Mouse (Mus musculus) CD4-positive, CD25-positive, alpha-beta regulatory T cell, adult 2 months (primary cell): ENCODE measurements at regions not wholly inside any gene's neighbourhood (a gene's known extent, or its start where the extent isn't known, plus 50 kb on each side); places are given as distances from the start of the nearest gene placed in this dataset.

Experiments used
- DNase-seq: peaks from one replicate; pipeline ENCODE4 v3.0.0-alpha.2; 2012; ENCODE audit warnings: low read depth, low spot score

DNA sequence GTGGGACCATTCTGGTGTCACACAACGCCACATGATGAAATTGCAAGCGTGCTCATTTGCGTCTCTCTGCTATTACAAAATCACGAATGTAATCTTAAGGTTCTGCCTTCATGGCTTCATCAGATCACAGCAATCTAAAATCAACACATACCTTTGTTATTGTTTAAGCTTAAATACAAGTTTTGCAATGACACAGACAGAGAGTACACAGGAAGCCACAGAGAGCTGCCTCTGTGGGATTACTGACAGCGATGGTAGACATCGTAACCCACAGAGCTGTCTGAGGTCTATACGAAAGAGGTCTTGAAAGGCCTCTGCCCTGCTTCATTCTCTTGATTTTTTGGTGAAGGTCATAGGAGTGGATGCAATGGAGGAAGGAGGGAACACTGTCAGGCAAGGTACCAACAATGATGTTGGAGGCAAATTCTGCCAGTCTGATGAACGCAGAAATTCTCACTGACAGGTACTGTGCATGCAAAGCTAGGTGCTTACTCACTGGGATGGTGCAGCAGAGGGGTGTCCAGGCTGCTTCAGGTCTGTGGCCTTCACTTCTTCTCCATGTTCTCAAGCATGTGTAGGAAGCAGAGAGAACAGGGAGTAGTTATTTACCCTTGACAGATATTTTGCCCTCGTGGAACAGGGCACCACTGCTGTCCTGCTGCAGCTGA, 226.5 kb downstream of the Gm19410 start:
- peak; percentile 47 for DNase-seq

- no peak for DNase-seq
These were observed 230.9 kb downstream of the Gm19410 start for GRCm38 (mm10) chr8:35996330-35997077.

- no peak for DNase-seq
These were observed 234.0 kb downstream of the Gm19410 start for GRCm38 (mm10) chr8:35999584-35999983.

DNA sequence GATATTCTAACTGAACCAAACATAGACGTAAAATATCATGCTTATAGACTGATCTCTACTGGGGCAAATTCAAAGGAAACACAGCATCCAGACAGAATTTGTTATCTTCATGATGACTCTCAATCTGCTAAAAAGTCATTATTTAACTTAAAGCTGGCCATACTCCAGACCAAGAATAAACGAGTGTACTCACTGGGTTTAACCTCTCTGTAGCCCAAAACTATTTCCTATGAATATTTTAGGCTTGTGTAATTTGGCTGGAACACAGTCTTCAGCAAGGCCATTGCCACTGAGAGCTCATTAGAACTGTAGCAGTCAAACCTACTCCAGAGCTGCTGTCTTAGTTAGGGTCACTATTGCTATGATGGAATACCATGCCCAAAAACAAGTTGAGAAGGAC, 238.8 kb downstream of the Gm19410 start:
- no peak for DNase-seq

DNA sequence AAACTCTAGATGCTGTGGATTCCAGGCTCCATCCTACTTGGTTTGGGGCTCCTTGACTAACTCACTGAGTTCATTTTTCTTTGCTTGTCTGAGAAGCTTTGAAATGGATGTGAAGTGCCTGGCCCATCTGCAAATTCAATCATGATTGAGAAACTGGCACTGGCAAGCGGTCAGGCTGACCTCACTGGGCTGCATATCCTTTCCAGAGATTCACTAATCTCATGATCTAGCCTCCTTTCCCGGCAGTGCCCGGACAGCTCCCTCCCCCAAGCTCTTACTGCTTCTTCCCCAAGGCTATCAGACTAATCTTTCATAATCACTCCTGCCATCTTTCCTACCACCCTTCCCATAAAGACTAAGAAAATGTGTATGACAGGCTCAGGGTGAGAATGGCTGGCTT, 239.9 kb downstream of the Gm19410 start:
- DNase-seq: no peak

DNA sequence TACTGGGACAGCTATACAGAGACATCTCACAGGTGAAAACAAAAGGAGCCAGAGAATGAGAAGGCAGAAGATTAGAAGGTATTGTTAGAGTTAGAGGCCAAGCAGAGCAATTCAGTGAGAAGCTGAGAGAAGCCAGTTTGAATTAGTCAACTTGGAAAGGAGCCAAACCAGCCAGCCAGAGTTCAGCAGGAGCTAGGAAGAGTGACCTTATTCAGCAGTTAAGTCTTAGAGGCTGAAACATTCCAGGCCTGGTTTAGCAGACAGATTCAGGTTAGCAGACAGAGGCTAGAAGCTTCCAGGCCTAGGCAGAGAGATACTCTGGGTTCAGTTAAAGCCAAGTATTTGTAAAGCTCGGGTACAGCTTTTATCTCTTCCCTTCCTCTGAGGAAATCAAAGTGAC, 242.1 kb downstream of the Gm19410 start:
- DNase-seq: no peak

DNA sequence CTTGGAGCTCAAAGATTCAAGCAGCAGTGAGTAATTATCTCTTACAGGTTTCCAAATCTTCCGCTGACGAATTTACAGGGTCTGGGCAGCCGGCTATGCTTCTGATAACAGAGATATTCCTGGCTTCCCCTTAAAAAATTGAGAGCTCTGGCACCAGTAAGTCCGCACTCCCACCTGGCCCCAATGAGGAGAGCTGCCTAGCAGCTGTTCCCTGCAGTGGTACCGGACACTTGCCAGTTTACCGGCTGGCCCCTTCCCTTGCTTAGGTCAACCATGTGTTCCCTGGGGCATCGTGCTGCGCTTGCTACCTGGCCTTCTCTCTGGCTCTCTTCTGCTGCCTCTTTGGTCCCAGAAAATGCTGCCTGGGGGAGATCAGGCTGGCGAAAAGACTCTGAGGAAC, 244.0 kb downstream of the Gm19410 start:
- DNase-seq: no peak

DNA sequence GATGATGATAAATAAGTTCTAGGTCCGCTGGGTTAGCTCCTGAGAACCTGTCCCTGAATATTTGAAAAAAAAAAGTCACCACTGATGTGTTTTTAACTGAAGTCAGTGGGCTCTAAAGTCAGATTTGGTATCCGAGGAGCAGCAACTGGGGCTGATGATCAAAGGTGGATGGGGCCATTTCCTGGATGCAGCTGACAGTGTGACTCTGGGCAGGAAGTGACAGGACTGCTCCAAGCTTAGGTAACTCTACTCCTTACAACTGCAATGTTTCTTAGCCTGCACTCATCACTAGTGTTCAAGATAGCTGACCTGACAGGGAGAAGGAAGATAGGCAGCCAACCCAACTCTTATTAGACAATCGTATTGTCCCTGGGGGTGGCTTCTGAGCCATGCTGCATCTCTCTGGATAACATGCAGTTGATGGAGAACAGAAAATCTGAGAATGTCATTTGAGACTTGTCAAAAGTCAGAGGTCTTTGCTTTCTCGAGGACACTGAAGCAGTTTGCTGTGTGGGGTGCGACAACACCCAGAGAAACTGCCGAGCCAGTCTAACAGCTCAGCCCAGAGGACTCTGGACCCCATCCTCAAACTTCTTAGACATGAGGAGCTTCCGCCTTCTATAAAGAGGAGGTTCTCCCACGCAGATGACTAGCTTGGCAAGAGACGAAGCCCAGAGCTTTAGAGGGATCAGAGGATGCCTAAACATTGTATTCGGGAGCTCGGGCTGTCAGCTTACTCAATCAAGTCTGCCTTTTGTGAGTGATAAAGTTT, 245.0 kb downstream of the Gm19410 start:
- peak; percentile 72 for DNase-seq

DNA sequence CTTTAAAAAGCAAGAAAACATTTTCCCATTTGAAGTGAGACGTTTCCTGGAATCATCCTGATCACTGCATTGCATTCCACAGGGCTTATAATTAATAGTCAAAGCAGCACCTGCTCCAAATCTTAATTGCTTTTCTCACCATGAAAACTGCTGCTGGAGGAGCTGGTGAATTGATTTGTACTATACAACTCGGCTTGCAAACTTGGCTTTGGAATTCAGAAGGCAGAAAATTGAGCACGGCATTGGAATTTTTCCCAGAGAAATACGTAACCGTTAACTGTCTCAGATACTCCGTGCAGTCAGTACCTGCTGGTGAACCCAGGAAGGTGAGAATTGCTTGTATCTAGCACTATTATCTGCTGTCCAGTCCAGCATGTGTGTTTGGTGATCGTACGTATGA, 249.3 kb downstream of the Gm19410 start:
- DNase-seq: no peak

DNA sequence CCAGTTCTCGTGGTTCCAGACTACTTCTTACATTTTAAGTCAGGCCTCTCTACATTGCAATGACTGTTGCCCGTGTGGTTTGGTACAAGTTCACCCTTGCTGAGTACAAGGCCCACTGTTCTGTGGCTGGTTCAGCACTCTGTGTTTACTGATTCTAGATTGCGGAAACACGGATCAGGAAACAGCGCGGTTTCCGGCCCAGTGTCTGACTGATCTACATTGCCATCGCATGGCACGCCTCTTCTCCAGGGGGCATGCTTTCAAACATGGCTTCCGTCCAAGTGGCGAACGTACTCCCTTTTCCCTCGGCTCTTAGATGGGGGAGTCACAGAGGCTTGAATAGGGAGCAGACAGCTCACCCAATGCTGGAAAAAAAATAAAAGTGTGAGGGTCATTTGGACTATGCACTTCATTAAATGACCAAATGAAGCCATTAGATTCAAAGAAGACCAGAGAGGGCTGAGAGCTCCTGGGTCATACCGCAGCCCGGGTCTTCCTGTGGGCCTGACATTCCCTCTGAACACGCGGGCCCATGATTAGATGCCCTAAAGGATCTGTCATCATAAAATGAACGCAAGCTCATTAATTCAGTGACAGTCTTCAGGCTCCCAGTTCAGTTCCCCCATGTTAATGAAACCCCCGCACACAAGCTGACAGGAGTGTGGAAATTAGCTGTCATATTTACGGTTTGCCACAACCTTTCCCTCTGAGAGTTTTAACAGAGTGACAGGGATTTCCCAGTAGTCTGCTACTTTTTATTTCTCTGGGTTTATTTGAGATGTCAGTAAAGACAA, 250.9 kb downstream of the Gm19410 start:
- peak; percentile 66 for DNase-seq

DNA sequence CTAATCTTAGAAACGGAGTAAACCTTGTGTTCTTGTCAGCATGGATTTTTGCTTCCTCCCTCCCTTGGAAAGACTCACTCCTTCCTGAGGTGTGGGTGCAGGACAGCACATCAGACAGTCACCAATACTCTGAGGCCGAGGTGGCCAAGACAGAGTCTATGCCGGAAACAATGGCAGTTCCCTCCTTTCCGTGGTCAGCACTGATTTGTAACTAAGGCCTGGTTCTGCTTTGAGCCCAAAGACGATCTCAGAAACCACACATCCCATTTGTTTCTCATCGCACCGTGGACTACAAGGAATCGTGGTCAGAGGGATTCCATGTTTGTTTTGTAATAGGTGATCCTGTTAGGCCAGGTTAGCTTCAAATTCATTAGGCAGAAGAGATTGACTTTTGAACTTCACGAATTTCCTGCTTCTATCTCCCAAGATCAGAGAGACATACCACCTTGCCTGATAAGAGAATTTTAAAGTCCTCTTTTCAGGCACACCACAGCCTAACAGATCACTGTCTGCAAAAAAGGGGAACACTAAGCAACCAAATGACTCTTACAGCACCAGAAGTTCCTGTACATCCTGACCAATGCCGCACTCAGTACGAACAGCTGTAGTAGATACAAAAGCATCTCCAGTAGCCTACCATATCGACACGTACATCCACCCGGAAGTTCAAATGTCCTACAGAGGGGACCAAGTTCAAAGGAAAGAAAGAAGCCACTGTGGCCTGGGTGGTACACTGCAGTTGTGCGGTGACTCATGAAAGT, 253.6 kb downstream of the Gm19410 start:
- DNase-seq: peak; percentile 23

GRCm38 (mm10) chr8:36019895-36020294, 254.3 kb downstream of the Gm19410 start:
- no peak for DNase-seq

DNA sequence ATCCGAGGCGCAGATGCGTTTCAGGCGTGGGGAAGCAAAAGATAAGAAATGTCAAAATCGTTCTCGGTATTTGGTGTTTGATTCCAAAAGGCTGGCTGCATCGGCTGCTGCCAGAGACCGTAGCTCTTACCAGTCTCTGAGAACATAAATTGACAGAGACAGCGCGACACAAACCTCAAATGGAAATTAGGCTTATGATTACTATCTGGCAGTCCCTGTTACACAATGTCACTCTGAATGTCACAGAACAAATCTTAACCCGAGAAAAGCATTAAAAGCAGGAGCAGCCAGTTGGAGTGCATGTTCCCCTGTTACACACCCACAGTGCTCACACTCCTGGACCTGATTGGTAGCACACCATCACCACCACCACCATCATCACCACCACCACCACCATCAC, 262.0 kb downstream of the Gm19410 start:
- no peak for DNase-seq

DNA sequence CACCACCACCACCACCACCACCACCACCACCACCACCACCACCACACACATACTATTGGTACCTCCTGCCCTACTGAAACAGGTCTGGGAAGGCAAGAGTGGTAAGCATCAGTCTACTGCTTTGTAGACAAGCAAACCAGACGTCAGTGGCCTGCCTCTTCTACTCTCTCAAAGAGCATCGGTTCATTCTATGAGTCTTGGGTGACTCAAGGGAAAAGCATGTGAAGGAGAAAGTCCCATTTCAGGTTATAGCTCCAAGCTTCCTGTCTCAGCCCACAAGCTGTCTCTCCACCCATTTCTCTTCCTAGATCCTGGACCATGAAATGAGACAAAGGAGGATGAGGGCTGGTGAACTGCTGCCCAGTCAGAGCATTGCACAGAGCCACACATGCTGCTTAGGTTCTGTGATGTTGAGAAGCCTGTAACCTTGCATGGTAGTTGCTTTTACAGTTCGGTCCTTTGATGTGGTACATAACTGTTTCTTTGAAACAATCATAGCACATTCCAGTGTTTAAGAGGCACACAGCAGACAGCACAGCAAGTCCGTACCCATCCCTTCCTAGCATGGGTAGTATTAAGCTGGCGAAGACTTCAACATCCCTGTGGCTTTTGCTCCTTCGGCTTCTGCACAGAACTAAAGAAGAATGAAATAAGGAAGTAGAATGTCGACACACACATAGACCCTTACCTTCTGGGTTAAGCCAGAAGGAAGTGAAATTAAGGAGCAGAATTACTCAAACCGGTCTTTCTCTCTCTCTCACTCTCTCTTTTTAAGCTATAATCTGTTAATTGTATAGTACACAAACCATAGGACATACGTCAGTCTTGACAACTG, 262.7 kb downstream of the Gm19410 start:
- peak; percentile 58 for DNase-seq

- DNase-seq: no peak
These were observed 263.9 kb downstream of the Gm19410 start for GRCm38 (mm10) chr8:36029445-36029844.

DNA sequence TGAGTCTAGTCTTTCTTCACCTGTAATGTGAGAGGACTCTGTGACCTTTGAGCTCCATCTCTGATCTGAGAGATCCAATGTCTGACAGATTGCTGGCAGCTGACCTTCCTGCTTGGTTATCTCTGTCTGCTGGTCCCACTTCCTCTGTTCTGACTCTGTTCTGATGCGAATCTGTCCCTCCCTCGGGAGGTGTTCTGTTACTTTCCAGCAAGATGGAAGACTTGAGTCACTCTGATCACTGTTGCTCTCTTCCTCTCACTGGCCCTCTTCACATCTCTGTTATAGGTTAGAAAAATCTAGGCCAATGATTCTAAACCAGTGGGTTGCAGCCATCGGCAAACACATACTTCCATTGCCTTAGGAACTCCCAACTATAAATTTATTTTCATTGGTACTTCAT, 264.6 kb downstream of the Gm19410 start:
- peak; percentile 13 for DNase-seq

- DNase-seq: no peak
These were observed 266.6 kb downstream of the Gm19410 start for GRCm38 (mm10) chr8:36031966-36032719.

DNA sequence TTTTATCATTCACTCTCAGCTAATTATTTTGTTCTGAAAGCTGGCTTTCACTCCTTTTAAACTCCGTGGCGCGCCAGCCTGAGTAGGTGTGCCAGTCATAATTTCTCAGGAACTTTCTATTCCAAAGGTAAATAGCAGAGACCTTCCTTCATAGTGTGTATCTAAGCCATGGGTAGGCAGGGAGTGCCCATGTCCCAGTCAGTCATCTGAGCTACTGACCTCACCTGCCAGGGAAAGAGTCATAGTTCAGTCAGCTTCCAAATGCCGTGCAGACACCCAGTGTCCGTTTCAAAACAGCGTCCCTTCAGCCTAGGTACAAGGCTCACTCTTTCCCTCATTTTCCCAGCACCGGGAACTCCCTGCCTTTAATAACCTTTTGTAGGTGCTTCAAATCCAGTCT, 269.7 kb downstream of the Gm19410 start:
- DNase-seq: no peak

DNA sequence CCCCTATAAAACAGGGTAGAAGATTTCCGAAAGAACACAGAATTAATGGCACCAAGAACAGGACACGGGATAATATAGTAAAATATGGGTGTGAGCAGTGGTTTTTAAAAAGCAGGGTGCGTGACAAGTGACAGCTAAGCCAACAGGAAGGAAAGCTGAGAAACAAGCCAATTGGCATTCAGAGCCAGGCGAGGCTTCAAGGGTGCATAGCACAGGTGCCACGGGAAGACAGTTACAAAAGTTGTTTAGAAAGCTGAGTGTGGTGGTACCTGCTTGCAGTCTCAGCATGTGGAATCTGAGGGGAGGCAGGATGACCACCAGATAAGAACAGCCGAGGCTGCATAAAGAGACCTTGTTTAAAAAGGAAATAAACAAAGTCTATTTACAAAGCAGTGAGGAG, 270.7 kb downstream of the Gm19410 start:
- DNase-seq: no peak
